Mouse (Mus musculus): ENCODE results near the gene Csf2. TPM values are rescaled to one million over a fixed set of nuclear protein-coding genes. Genes with fewer than 3 reads are reported as not detected.

Gene Csf2
- polyA plus RNA-seq, 1 experiment from 2014 or later: not detected

DNA sequence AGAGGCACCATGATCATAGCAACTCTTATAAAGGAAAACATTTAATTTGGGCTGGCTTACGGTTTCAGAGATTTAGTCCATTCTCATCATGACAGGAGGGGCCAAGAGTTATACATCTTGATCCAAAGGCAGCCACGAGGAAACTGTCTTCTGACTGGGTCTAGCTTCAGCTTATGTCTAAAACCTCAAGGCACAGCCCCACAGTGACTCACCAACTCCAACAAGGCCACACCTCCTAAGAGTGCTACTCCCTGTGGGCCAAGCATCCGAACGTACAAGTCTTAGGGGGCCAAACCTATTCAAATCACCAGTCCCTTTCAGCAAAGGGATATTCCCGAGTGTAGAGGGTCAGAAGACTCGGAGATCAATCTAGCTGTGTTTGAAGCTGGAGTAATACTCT is 44.1 kb downstream of the Csf2 start:
- Histone ChIP-seq H3K27ac (ENCODE audit: poor library complexity, severe bottlenecking) (no peak overlapping the region), H3K4me3 (no peak overlapping the region), H3K9me3 (replicated peaks) (no peaks in the 10 kb centered on the region), H3K4me2 (no peak overlapping the region), H3K9ac (no peak overlapping the region), H3K27me3 (replicated peaks) (no peaks in the 10 kb centered on the region), H3K4me1 (replicated peaks) (no peaks in the 10 kb centered on the region), H3K36me3 (no peaks in the 10 kb centered on the region)
- no peak for ATAC-seq (ENCODE audit: insufficient number of reproducible peaks, low FRiP score)
- 75% methylated on average over 6 of the region's 6 CpGs for WGBS

DNA sequence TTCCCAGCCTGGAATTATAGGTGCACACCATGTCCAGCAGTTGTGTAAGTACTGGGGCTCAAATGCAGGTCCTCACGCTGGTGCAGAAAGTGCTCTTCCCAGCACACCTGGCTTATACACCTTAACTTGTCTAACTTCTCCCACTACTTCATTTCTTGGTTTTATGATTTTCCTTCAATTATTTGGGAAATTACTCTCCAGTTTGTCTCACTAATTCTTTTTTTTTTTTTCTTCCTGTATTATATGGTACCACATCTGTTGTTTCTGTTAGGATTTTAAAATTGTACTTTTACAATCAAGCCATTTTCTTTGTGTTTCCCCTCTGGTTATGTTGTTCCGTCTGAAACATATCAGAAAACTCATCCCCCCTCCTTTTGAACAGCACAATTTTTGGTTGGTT is 44.7 kb downstream of the Csf2 start:
- Histone ChIP-seq H3K36me3 (no peaks in the 10 kb centered on the region), H3K9ac (no peak overlapping the region), H3K27me3 (replicated peaks) (no peaks in the 10 kb centered on the region), H3K4me2 (no peak overlapping the region), H3K4me1 (replicated peaks) (no peaks in the 10 kb centered on the region), H3K9me3 (replicated peaks) (no peaks in the 10 kb centered on the region), H3K4me3 (no peak overlapping the region), H3K27ac (ENCODE audit: poor library complexity, severe bottlenecking) (no peak overlapping the region)
- no peak for ATAC-seq (ENCODE audit: insufficient number of reproducible peaks, low FRiP score)
- 82% methylated on average over 2 of the region's 2 CpGs for WGBS

DNA sequence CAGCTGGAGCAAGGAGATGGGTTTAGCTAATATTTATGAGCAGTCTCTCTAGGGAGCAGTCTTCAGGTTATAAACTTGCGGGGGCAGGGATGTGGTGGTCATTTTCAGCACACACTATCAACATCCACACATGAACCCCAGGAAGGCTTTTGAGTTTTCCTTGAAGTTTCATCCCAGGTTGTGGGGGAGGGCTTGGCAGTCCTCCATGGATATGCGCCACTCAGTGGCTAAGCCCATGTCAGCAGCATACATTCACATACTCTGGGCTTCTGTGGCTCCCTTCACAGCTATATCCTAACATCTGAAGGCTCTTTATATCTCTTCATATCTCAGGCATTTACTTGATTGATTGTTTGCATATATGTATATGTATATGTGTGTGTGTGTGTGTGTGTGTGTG is 46.3 kb downstream of the Csf2 start:
- Histone ChIP-seq H3K27ac (ENCODE audit: poor library complexity, severe bottlenecking) (no peak overlapping the region), H3K4me1 (replicated peaks) (no peaks in the 10 kb centered on the region), H3K36me3 (no peaks in the 10 kb centered on the region), H3K27me3 (replicated peaks) (no peaks in the 10 kb centered on the region), H3K4me2 (no peak overlapping the region), H3K9ac (no peak overlapping the region), H3K4me3 (no peak overlapping the region), H3K9me3 (replicated peaks) (no peaks in the 10 kb centered on the region)
- 89% methylated on average over 2 of the region's 2 CpGs for WGBS
- no peak for ATAC-seq (ENCODE audit: insufficient number of reproducible peaks, low FRiP score)

DNA sequence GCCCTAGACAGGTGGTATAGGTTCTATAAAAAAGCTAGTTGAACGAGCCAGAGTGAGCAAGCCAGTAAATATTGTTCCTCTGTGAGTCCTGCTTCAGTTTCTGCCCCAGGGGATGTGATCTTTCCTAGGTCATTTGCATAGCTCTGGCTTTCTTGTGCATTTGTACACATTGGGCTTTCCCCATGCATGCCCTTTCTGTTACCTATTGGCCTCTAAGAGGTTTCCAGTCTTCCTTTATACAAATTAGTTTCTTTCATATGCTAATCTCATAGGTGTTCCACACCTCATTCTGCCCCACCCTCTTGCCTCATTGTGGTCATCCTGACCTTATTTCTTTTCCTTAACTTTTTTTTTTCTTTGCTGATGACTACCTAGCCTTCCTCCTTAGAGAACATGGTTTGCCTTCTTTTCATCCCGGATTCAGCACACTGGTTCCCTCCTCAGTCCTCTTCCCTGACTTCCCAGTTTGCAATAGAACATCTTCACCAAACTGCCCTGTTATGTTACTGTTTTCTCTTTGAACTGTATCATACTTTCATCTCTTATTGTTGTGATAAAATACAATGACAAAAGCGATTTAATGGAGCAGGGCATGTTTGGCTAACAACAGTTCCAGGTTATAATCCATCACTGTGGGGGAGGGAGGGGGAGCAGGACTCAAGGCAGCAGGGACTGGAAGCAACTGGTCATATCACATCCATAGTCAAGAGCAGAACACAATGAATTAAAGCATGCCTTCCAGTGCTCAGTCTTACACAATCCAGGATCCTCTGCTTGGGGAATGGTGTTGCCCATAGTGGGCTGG is 47.4 kb downstream of the Csf2 start:
- Histone ChIP-seq H3K4me1 (replicated peaks) (no peaks in the 10 kb centered on the region), H3K27ac (ENCODE audit: poor library complexity, severe bottlenecking) (no peak overlapping the region), H3K27me3 (replicated peaks) (no peaks in the 10 kb centered on the region), H3K9me3 (replicated peaks) (no peaks in the 10 kb centered on the region), H3K36me3 (no peaks in the 10 kb centered on the region), H3K9ac (no peak overlapping the region), H3K4me3 (no peak overlapping the region), H3K4me2 (no peak overlapping the region)
- no peak for ATAC-seq (ENCODE audit: insufficient number of reproducible peaks, low FRiP score)
- WGBS: 69% methylated on average over 3 of the region's 3 CpGs

DNA sequence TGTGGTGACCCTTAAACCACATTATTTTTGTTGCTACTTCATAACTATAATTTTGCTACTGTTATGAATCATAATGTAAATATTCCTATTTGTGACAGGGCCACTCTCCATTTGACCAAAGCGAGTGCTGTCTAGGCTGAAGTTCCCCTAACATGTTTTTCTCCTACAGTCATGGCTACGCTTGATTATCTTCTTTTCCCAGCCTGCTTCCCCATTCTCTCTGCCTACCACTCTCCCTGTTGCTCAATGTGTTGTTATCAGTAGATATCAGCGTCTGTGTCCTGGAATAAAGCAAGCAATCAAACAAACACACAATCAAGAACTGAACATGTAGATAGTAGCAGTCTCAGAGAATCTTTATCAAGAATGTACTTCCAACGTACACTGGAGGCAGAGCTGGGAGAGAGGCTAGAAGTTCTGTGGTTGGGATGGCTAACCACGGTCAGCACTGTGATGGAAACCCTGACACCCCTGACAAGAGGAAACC is 48.1 kb downstream of the Csf2 start:
- H3K4me3 ChIP-seq: no peak overlapping the region
- WGBS: 36% methylated on average over 5 of the region's 5 CpGs
- H3K36me3 ChIP-seq: no peaks in the 10 kb centered on the region
- H3K9ac ChIP-seq: no peak overlapping the region
- H3K27me3 ChIP-seq (replicated peaks): no peaks in the 10 kb centered on the region
- H3K9me3 ChIP-seq (replicated peaks): no peaks in the 10 kb centered on the region
- H3K4me1 ChIP-seq (replicated peaks): no peaks in the 10 kb centered on the region
- ATAC-seq (ENCODE audit: insufficient number of reproducible peaks, low FRiP score): no peak
- H3K27ac ChIP-seq (ENCODE audit: poor library complexity, severe bottlenecking): no peak overlapping the region
- no peak overlapping the region for H3K4me2 ChIP-seq

Other genes with a start within 250 kb of the Csf2 start
- 4.0 and 4.3 TPM in 2 replicates for gene Slc22a4, start 221.6 kb downstream of the Csf2 start, polyA plus RNA-seq (2016; fragmentation: Nextera tagmentation; extraction: Ambion mirVana)
- gene Pdlim4, start 180.7 kb downstream of the Csf2 start, polyA plus RNA-seq (2016; fragmentation: Nextera tagmentation; extraction: Ambion mirVana): 7.1 and 7.3 TPM in 2 replicates
- 56.5 and 62.1 TPM in 2 replicates for gene P4ha2, start 149.6 kb downstream of the Csf2 start, polyA plus RNA-seq (2016; fragmentation: Nextera tagmentation; extraction: Ambion mirVana)
- gene Il3, start 17.6 kb upstream of the Csf2 start, polyA plus RNA-seq (2016; fragmentation: Nextera tagmentation; extraction: Ambion mirVana): not detected in 2 replicates
- 0.40 and 0.55 TPM in 2 replicates for gene Acsl6, start 54.1 kb upstream of the Csf2 start, polyA plus RNA-seq (2016; fragmentation: Nextera tagmentation; extraction: Ambion mirVana)
- not detected in 2 replicates for gene Meikin, start 121.0 kb upstream of the Csf2 start, polyA plus RNA-seq (2016; fragmentation: Nextera tagmentation; extraction: Ambion mirVana)
- 10.4 and 11.2 TPM in 2 replicates for gene Fnip1, start 188.5 kb upstream of the Csf2 start, polyA plus RNA-seq (2016; fragmentation: Nextera tagmentation; extraction: Ambion mirVana)

Measured in heart, embryonic 12.5 days (tissue).